Mouse (Mus musculus) layer of hippocampus, adult 6 months (tissue): Measurements from ENCODE around the gene Ceacam16. TPM values are rescaled to one million over a fixed set of nuclear protein-coding genes. Genes with fewer than 3 reads are reported as not detected.

ENCODE experiments used
- long read RNA-seq, 2 experiments: library from polyadenylated mRNA; unstranded; transcript quantifications; one replicate each; pipeline ENCODE4 v2.0.0; 2019 to 2020
- polyA plus RNA-seq: library from polyadenylated mRNA; unstranded; fragments of <200 nt; fragmentation: Nextera tagmentation; gene quantifications from 2 replicates; pipeline ENCODE4 v1.2.3, GENCODE M21; 2021

Gene Ceacam16
- 0.13 TPM in 1 of 2 replicates, not detected in the other for polyA plus RNA-seq
- long read RNA-seq, experiment 1: 0 reads
- long read RNA-seq, experiment 2, partial matches to known transcripts: 0 of 1 reads
- long read RNA-seq, experiment 2, other reads (novel, unspliced or antisense): 0 of 1 reads

GRCm38 (mm10) chr7:19861199-19861598 is at the start of gene Ceacam16:
Gene Ceacam16, minus strand, starts transcription at chr7:19861299.

GRCm38 (mm10) chr7:19887849-19888248 is 26.8 kb upstream of the Ceacam16 start, which contains the start of gene Ceacam19:
Gene Ceacam19, minus strand, starts transcription at chr7:19887965.

GRCm38 (mm10) chr7:19851858-19852570 is 9.1 kb downstream of the Ceacam16 start, which contains the start of gene Gm19345:
Gene Gm19345, plus strand, starts transcription at chr7:19852003.

GRCm38 (mm10) chr7:19822604-19823058 is 38.5 kb downstream of the Ceacam16 start, which contains the start of gene Bcl3:
Gene Bcl3, minus strand, starts transcription at chr7:19822770.

Other genes starting within 250 kb of the Ceacam16 start
- 10.4 and 11.2 TPM in 2 replicates for gene Relb, start 231.9 kb downstream of the Ceacam16 start, polyA plus RNA-seq
- 102 and 108 TPM in 2 replicates for gene Clptm1, start 196.3 kb downstream of the Ceacam16 start, polyA plus RNA-seq
- gene Apoc2, start 183.4 kb downstream of the Ceacam16 start, polyA plus RNA-seq: not detected in 2 replicates
- not detected in 2 replicates for gene Gm44805, start 179.9 kb downstream of the Ceacam16 start, polyA plus RNA-seq
- not detected in 2 replicates for gene Apoc4, start 179.8 kb downstream of the Ceacam16 start, polyA plus RNA-seq
- gene Apoc1, start 168.6 kb downstream of the Ceacam16 start, polyA plus RNA-seq: 6.6 and 10.7 TPM in 2 replicates
- 9,624 and 9,681 TPM in 2 replicates for gene Apoe, start 162.1 kb downstream of the Ceacam16 start, polyA plus RNA-seq
- 158 and 171 TPM in 2 replicates for gene Tomm40, start 145.9 kb downstream of the Ceacam16 start, polyA plus RNA-seq
- gene Nectin2, start 110.8 kb downstream of the Ceacam16 start, polyA plus RNA-seq: 4.7 and 6.5 TPM in 2 replicates
- gene Bcam, start 90.3 kb downstream of the Ceacam16 start, polyA plus RNA-seq: 8.8 and 9.8 TPM in 2 replicates
- gene Cblc, start 64.5 kb downstream of the Ceacam16 start, polyA plus RNA-seq: 0.11 TPM in 1 of 2 replicates, not detected in the other
- 0.46 and 0.52 TPM in 2 replicates for gene Bcl3, start 38.5 kb downstream of the Ceacam16 start, polyA plus RNA-seq
- 3.9 and 5.1 TPM in 2 replicates for gene Gm19345, start 9.3 kb downstream of the Ceacam16 start, polyA plus RNA-seq
- not detected in 2 replicates for gene Ceacam19, start 26.7 kb upstream of the Ceacam16 start, polyA plus RNA-seq
- 1.6 and 1.9 TPM in 2 replicates for gene Pvr, start 59.9 kb upstream of the Ceacam16 start, polyA plus RNA-seq
- gene Igsf23, start 89.5 kb upstream of the Ceacam16 start, polyA plus RNA-seq: 0.08 TPM in 1 of 2 replicates, not detected in the other
- not detected in 2 replicates for gene Ceacam20, start 104.1 kb upstream of the Ceacam16 start, polyA plus RNA-seq
- not detected in 2 replicates for gene Nlrp9b, start 130.2 kb upstream of the Ceacam16 start, polyA plus RNA-seq
- not detected in 2 replicates for gene Vmn1r91, start 238.4 kb upstream of the Ceacam16 start, polyA plus RNA-seq